Mouse (Mus musculus): ENCODE results near the gene Dnajc4.

- TF ChIP-seq MYOG (IDR thresholded peaks at IDR 0.05; ENCODE audit: control insufficient read depth in 1 of 3, insufficient read depth in 1 of 3, insufficient read length in 2 of 3, low read depth in 2 of 3) (no peak), POLR2A (IDR thresholded peaks at IDR 0.05; ENCODE audit: insufficient read length, low read depth) (no peak), SRF (IDR thresholded peaks at IDR 0.05; ENCODE audit: control insufficient read depth, insufficient read length, low read depth) (no peak), MAX (IDR thresholded peaks at IDR 0.05; ENCODE audit: low read depth) (no peak)
Measured at GRCm38 (mm10) chr19:7019191-7019590, 26.8 kb upstream of the Dnajc4 start, which contains the start of gene Fermt3.
